Mouse (Mus musculus) embryo, embryonic 10.5 days (tissue): ENCODE measurements around the gene Oaf.

ENCODE experiments used
- DNase-seq: peaks from one replicate; pipeline ENCODE4 v3.0.0-alpha.2; 2015; ENCODE audit warnings: low spot score

The Oaf gene

DNA sequence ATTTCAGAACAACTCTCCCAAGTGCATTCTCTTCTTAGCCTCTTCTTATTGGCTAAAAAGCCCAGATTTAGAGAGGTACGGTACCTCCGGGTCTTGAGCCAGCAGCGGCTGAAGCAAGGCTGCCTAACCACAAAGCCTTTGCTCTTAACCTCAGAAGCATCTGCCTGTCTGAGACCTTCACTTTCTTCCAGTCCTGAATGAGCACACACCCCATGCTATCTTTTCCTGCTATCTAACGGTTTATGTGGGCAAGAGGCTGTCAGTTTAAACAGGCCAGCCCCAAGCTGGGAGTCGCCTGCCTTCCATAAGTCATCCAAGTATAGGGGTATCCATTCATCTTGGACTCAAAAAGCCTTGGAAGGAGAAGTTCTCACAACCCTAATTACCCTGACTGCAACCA lies 2.7 kb upstream of the Oaf start:
- DNase-seq, result no peak

DNA sequence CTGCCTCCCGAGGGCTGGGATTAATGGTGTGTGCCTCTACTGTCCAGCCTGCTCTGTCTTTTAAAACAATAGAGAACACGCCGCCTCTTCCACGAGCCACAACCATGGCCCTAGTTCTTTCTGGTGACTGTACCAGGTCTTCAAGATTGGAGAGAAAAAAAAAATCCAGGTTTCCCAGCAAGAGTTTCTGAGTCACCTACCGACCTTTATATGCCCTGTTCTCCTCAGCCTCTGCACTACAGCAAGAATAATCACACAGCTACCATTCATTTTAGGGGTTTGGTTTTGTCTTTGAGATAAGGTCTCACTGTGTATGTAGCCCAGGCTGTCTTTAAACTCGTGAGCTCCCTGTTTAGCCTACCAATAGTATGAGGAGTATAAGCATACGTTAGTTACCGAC lies 2.3 kb upstream of the Oaf start:
- DNase-seq, result no peak

DNA sequence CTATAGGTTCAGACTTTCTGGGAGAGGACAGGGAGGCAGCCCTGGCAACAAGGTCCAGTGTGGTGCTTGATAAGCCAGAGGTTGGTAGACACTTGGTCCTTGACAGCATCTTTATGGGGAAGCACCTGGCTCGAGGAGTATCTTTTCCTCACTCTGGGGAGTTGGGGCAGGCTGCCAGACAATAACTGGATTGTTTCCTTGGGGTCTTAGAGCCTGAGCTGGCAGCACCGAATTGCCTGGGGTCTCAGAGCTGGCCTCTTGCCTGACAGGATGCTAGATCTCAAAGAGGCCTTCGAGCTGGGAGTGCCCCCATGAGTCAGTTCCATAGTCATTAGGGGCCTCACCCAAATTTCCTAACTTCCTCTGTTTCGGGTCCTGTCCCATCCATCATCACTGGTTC lies 1.6 kb upstream of the Oaf start:
- DNase-seq, result no peak

DNA sequence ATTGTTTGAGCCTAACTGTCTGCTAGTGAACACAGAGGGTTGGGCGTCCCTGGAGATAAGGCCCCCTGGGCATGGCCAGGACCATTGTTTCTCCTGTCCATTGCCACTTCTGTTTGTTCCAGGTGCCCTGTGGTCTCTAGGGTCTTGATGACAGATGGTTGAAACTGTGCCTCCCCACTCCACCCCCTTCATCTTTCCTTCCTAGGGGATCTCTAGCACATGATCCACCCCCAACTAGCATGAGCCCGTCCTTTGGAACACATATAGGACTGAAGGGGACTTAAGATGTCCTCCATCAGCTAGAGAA lies 836 bp upstream of the Oaf start:
- DNase-seq, result no peak

DNA sequence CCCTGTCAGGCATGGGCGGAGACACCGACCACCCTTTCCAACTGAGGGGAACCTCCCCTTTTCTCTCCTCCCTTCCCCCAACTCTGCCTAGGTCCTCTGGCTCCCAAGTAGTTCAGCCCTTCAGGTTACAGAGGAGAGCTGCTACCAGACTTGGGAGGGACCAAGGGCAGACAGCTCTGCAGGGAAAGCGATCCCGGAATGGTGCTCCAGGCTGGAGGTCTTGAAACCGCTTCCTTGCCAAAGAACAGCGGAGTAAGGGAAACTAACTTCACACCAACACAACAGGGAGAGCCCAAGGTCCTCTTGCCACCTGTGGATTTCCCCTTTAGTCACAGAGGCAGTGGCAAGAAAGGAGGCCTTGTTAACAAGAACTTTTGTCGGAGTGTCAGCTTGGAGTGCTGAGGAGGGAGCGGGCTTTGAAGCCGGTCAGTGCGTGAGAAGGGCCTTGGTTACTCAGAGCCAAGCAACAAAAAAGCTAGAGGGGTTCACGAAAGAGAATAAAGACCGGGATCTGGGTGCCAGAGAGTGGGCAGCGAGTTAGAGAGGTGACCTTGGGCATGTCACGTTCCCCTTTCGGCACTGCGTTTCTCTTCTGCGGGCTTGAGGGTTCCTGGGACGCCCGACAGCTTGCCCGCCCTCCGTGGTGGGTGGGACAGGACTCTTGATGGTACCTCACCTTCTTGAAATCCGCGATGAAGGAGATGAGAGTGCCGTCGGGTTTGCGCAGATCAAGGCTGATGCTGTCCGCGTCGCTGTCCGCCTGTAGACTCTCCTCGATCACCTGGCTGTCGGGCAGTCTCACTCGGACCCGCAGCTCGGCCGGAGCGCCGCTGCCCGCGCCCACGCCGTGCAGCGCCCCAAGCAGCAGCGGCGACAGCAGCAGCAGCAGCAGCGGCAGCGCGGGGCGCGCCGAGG lies 823 bp downstream of the Oaf start:
- peak; percentile 43 for DNase-seq

DNA sequence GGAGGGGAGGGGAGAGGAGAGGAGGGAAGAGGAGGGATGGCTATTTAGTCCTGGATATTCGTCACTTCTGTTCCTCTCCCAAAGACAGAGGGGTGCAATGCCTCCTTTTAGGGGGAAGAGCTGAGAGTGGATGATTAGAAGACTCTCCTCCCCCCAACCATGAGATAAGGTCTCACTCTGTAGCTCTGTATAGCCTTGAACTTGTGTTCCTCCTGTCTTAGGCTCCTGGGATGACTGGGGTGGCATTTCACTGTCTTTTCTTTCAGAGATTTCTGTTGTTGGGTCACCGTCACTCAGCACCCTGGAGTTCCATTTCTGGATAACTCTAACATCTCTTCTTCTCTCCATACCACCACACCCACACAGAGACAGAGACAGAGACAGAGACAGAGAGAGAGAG lies 1.5 kb downstream of the Oaf start:
- DNase-seq, result no peak

DNA sequence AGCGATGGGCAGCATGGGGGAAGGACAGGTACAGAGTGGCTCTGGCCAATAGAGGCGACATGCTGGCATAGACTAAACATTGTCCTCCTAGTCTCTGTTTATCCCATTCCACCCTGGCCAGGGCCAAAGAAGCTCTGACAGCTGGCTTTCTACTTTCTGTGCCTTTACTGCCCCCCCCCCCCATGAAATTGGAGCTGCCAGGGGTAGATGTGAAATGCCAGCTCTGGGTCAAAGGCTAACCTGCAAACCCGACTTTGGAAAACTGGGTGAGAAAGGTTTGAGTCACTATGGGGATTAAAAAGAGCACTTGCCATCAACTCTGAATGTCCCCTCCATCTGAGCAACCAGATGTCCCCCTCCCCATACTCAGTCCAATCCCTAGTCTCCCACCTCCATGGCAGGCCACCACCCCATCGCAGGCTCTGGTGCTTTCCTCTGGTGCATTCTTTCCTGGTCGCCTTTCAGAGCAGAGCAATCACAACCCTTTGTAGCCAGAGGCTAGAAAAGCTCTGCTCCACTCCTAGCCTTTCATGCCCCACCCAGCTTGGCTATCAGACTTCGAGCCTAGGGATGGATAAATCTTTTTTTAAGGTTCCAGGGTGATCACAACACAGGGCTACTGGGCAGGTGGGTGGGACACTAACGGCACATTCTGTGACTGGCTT lies 2.5 kb downstream of the Oaf start:
- DNase-seq, result no peak

DNA sequence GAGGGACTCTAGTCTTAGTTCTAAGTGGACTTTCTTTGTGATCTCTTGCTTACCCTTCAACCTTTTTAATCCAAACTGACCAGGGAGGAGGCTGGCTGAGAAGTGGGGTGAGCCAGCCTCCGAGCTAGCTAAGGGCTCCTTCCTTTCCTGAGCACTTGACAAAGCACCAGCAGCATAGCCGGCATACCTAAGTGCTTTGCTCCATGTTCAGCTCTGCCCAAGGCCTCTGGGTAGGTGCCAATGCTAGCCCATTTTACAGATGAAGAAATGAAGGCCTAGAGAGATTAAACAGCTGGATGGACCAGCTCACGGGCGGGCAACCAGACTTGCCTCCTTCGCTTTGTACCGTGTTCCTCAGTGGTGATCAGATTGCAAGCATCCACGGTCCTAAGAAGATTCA lies 3.1 kb downstream of the Oaf start:
- no peak for DNase-seq

DNA sequence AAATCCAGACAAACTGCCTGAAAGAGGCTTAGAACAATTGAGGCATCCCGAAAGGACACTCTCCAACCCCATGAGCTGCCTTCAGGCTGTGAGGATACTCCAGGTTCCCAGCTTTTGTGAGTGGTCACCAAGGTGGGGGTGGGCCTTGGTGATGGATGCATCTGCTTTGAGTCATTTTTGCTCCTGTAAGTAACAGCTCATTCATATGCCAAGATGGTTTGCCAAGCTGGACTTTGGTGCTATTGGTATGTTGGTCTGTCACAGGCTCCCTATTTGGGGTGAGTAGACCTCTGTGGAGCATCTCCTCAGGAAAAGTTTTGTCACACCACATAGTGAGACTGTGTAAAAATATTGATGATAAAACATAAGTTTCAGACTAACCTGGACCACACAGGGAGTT lies 3.6 kb downstream of the Oaf start:
- DNase-seq, result no peak

DNA sequence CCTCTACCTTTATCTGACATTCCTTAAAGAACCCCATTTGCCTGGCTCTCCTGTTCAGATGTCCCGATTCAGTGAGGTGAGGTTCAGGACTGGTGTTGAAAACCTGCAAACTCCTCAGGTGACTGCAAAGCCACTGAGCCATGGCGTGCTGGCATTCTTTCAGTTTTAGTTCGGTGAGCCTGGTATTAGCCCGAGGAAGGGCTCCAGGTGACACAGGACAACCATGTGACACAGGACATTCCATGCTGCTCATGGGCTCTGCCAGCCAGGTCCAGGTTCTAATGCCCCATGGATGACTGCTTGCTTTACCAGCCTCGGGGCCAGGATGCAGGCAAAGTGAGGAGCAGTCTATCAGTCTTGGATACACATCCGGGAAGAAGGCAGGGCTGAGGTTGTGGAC lies 4.4 kb downstream of the Oaf start:
- DNase-seq, result no peak

DNA sequence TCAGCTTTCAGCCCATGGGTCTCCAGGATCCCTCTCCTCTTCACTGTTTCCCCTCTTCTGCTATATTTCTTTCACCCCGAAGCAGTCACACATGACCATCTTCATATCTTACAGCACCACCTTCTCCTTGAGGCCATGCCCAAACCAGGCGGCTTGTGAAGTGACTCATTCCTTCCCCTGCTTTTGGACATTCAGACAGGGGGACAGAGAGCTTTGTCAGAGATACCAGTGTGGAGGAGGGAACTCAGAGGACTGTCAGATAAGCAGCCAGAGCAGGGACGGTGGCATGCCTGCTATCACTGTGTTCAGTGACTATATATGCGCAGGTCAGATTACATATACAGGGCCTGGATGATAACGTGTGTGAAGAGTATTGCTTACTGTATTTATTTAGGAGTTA lies 5.2 kb downstream of the Oaf start:
- DNase-seq, result no peak

DNA sequence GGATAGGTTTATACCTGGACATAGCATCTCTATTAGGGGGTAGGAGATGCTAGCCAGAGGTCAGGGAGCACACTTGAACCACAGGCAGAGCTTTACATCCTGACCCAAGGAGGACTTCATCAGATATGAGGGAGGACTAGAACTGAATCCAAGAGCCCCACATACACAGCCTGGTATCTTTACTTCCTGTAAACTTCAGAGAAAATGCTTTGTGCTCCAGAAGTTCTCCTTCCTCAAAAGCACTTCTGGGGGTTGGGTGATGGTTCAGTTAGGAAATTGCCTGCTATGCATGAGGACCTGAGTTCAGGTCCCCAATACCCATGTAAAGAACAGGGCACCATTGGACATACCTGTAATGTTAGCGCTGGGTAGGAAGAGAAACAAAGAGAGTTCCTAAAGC lies 6.2 kb downstream of the Oaf start:
- DNase-seq, result no peak

DNA sequence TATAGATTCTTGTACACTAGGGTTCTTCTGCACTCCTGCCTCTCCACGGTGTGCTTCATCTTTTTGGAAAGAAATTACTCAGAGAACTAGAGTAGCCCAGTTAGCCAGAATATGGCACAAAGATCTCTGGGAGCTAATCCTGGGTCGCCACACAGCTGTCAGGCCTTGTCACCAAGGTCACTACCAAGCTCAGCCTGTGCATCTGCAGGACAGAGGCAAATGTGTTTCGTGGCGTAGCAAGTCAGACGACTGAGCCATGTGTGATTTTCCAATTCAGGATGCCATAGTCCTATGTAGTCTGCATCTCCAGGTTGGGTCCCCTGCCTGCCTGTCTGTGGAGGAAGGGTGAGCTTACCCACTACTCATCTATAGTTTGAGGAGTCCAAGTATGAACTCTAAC lies 6.7 kb downstream of the Oaf start:
- no peak for DNase-seq

DNA sequence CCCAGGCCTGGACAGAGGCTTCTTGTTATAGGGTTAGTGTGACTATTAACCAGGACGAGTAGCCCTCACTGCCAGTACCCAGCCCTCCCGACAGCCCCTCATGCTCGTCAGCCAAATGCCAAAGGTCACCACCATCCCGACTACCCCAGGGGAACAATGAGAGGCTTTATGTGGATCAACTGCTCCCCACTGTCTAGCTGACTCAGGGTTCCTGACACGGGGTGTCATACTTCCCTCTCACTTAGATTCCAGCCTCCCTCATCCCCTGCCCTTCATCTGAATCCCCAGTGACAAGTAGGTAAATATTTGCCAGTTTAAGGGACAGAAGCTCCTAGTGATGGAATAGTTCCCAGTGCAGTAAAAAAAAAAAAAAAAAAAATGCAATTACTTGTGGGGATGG lies 7.4 kb downstream of the Oaf start:
- DNase-seq, result no peak

DNA sequence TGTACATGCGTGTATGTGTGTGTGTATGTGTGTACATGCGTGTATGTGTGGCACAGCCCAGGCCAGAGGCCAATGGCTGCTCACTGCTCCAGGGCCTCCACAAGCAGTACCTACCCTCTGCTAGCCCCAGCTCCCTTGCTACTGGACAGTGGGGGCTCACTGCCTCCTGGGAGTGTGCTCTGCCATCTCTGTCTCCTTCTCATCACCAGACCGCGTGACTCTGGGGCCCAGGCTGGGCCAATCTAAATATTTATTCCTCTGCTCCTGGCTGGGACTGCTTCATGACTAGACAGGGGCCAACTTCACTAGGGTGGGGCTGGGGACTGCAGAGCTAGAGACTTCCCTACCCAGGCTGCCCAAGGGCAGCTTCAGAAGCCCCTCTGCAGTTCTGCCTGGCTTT lies 7.9 kb downstream of the Oaf start:
- DNase-seq, result no peak

DNA sequence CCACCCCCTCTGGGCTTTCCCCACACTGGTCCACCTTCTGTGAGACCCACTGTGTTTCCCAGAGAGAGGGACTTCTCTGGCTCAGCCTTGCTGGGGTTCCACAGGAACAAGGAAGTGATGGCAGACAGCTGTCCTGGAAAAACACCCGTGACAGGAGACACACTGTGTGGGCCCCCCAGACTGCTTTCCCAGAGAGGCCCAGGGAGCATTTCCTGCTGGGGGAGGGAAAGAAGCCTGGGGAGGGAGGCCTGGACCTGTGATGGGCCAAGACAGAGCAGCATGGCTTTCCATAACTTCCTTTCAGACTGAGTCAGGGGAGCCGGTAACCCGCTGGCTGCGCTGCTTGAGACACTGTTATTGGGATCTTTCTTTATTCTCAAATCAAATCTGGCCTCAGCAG lies 8.8 kb downstream of the Oaf start:
- DNase-seq, result no peak

DNA sequence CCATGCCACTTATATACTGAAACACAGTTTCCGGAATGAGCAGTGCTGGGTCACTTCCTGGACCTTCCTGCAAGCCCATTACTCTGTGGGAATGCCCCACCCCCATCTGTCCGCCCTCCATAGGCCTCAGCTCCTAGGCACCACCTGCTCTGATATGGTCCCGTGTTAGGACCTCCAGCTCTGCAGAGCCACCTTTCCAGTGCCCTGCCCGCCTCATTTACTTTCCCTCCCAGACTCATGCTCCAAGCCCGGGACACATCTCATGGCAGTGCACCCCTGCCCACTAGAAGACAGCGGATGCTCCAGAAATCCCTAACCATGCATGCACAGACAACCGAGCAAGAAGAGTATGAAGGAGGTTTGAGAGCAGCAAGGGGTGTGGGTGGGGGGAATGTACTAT lies 9.7 kb downstream of the Oaf start:
- DNase-seq, result no peak

DNA sequence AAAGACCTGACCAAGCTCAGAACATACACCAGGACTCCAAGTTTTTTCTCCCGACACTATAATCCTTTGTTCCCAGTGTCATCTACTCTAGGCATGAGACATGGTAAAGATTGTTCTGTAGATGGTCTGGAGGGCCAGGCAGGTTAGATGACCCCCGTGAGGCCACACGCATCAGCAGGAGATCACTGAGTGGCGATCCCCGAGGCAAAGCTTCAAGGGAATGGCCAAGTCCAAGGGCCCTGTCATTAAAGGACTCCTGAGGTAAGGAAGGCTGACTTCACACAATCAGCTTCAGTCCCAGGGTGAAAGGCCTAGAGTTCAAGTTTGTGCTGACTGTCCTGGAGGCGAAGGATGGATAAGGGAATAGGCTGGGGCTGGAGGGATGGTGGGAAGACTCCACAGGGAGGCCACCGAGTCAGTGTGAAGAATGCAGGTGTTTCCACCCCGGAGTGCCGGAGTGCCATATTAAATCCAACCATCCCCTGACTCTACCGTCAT lies 10.3 kb downstream of the Oaf start:
- no peak for DNase-seq

DNA sequence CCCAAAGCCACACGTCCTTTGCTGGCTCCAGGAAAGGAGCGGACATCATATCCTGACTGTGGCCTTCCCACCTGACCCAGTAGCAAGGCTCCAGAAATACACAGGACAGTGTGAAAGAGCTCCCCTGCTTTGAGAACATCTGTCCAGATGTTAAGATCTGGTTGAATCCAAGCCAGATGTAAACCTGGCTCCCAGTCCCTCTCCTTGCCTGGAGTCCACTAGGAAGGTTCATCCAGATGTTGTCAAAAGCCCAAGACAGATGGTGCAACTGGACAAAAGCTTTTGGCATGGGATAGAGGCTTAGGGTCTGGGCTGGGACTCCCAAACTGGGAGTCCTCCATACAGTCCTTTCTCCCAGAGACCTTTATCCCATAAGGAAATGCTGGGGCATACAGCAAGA lies 11.0 kb downstream of the Oaf start:
- DNase-seq, result no peak

DNA sequence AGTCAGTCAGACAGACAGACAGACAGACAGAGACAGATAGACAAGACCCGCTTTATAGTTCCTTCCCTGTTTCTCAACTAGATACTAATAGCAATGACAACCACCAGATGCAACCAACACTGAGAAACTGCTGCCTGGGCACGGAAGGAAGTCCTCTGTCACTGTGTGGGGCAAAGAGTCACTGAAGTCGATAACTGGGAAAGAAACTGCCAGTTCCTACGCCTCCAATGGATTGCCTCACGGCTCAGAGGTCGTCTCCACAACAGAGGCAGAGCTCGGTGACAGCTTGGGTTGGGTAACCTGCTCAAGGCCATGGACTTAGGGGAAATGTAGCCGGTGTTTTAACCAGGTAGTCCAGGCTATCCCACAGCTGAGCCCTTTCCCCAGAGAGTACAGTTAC lies 12.1 kb downstream of the Oaf start:
- DNase-seq, result no peak

DNA sequence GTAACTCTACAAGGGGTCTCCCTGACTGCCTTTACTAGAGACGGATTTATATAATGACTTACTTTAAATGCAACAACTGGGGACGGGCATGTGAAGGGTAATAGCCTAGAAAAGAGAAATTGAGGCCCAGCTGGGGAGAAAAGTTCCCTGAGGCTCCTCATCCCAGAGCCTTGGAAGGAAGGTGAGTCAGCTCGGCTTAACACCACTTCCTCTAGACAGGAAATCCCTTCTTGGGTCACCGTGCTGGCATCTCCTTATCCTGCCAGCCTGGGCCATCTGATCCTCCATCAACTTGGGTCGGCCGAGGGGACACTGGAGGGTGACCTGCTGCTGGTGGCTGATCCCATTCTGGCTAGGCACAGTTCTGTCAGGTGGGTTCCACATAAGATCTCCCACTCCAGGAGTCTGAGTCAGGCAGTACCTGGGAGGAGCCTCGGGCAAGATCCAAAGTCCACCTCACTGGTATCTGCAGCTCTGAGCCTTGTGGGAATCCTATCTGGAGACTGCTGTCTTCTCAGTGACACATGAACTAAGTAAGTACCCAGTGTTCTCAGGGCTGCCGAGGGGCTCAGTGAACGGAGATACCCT lies 13.0 kb downstream of the Oaf start:
- no peak for DNase-seq

DNA sequence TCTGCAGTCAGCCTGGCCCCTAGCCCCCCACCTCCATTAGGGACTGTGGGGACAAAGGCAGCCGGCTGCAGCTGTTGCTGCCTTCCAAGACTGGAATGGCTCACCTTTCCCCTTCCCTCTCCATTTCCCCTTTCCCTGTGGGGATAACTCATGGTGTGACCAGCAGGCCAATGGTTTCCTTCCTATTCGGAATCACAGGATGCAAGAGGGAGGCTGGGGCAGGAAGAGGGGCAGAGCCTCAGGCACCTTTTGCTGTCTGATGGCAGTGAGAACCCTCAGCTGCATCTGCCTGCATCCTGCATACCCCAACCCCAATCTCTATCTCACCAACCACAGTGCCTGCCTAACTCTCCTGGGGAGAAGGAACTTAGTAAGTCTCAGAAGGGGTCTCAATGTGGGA lies 14.2 kb downstream of the Oaf start:
- DNase-seq, result no peak

DNA sequence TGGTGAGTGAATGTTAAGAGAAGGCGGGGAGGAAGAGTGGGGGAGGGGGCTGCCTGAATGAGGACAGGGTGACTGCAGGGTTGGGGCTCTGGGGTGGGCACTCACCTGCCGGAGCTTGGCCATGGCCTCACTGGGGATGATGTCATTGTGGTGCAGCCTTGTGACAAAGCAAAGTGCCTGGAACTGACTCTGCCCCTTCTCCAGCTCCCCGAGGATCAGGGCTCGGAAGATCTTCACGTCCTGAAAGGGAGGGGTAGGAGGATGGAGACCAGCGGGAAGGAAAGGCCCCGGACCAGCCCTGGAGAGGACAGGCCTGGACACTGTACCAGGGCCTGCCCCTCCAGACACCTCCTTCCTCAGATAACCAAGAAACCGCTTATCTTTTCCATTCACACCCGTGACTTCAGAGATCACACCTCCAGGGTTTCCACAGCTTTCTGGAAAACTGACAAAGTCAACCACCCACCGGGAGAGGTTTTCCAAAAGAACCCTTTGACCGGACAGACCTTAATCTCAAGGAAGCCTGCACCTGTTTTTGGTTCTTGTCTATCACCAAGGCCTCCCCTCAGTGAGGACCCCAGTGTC lies 14.8 kb downstream of the Oaf start:
- DNase-seq, result no peak
